Mouse (Mus musculus) hematopoietic stem cell, adult 5-6 weeks (primary cell): ENCODE data around the gene Eras. TPM values are rescaled to one million over a fixed set of nuclear protein-coding genes. Genes with fewer than 3 reads are reported as not detected.
"Not testable (repeated sequence)": the region's sequence is repeated elsewhere in the genome, so short reads cannot be mapped to it uniquely, and the experiment has no call there.

ENCODE experiments used
- ATAC-seq, 2 experiments: fragments of 125-278 bp in 1 of 2; replicated peaks in 1 of 2; 2 replicates each; pipeline ENCODE4 v1.8.0; 2016 to 2017; ENCODE audit warnings: inconsistent platforms in 2 of 2, mild to moderate bottlenecking in 2 of 2, moderate number of reproducible peaks in 2 of 2, low read depth in 1 of 2, moderate TSS enrichment in 1 of 2; ENCODE audit not compliant: low FRiP score in 2 of 2, poor library complexity in 2 of 2, severe bottlenecking in 2 of 2, insufficient read depth in 1 of 2, low TSS enrichment in 1 of 2
- total RNA-seq: library from RNA; stranded (forward); fragments of 172-1452, 232-1000 nt; gene quantifications from 2 replicates; pipeline ENCODE4 v1.2.3, GENCODE M21; 2017

The Eras gene
- total RNA-seq, 1 experiment from 2014 or later = not detected

- ATAC-seq = no peak
Measured at GRCm38 (mm10) chrX:7922032-7922431, 6.4 kb downstream of the Eras start.

- no peak for ATAC-seq
Measured at GRCm38 (mm10) chrX:7919601-7920383, 8.6 kb downstream of the Eras start, which contains the start of gene Pcsk1n. Gene Pcsk1n (plus strand): TSS chrX:7919822.

GRCm38 (mm10) chrX:7917960-7918359 is 10.4 kb downstream of the Eras start:
- not testable (repeated sequence) for ATAC-seq

- peak; percentile 59 to 77; a peak in 3 of 4 replicates for ATAC-seq
Measured at GRCm38 (mm10) chrX:7915669-7916068, 12.7 kb downstream of the Eras start.

- no peak for ATAC-seq
Measured at GRCm38 (mm10) chrX:7910473-7910872, 17.9 kb downstream of the Eras start.

- not testable (repeated sequence) for ATAC-seq
Measured at GRCm38 (mm10) chrX:7909242-7909641, 19.2 kb downstream of the Eras start, which contains the start of gene Gm10490. Gene Gm10490 (plus strand): TSS chrX:7909542.

GRCm38 (mm10) chrX:7907735-7908134 is 20.7 kb downstream of the Eras start, which contains the start of gene Gm10491:
Gene Gm10491 (minus strand): TSS chrX:7907835.
- no peak for ATAC-seq

GRCm38 (mm10) chrX:7904441-7904840 is 24.0 kb downstream of the Eras start:
- no peak for ATAC-seq

GRCm38 (mm10) chrX:7898880-7899874 is 29.2 kb downstream of the Eras start, which contains the start of the genes Pqbp1 and Timm17b:
Gene Pqbp1 (minus strand): TSS chrX:7899269.
Gene Timm17b (plus strand): TSS chrX:7899357.
- ATAC-seq = peak; percentile 97 to 98

- ATAC-seq = no peak
Measured at GRCm38 (mm10) chrX:7898211-7898610, 30.2 kb downstream of the Eras start.

GRCm38 (mm10) chrX:7883841-7884567 is 44.4 kb downstream of the Eras start, which contains the start of gene Slc35a2:
Gene Slc35a2 (plus strand): TSS chrX:7884028.
- ATAC-seq = peak; percentile 89 to 95

- peak; percentile 59 to 61 for ATAC-seq
Measured at GRCm38 (mm10) chrX:7879819-7880218, 48.6 kb downstream of the Eras start.

GRCm38 (mm10) chrX:7878495-7878894 is 49.9 kb downstream of the Eras start:
- no peak for ATAC-seq

GRCm38 (mm10) chrX:7878007-7878419 is 50.4 kb downstream of the Eras start, which contains the start of gene Pim2:
Gene Pim2 (plus strand): TSS chrX:7878262.
- peak; percentile 88 to 94 for ATAC-seq
